Mouse (Mus musculus): ENCODE measurements around the gene Rnf39.
A peak's percentile ranks its signal among the peaks of the same experiment; 100 is the strongest.

The Rnf39 gene

GRCm38 (mm10) chr17:36942791-36943471, at the start of gene Rnf39:
TSS of gene Rnf39 (plus strand) at chr17:36942918.
- peak in 1 of 2 experiments; percentile 17 for DNase-seq

DNA sequence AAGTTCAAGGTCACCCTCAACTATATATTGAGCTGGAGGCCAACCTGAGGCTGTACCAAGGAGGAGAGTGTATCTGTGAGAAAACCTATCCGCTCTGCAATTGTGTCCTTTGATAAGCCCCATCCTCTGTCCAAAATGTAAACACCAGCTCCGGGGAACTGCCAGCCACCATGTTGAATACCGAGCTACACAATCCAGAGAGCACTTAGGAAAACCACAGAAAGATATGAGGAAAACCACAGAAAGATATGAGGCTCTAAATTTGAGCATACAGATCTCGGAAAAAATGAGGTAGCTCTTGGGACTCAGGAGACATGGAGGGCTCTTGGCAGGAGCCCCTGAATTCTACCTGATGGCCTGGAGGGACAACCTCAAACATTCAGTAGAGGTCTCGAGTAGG, 49.3 kb upstream of the Rnf39 start:
- no peak for DNase-seq

DNA sequence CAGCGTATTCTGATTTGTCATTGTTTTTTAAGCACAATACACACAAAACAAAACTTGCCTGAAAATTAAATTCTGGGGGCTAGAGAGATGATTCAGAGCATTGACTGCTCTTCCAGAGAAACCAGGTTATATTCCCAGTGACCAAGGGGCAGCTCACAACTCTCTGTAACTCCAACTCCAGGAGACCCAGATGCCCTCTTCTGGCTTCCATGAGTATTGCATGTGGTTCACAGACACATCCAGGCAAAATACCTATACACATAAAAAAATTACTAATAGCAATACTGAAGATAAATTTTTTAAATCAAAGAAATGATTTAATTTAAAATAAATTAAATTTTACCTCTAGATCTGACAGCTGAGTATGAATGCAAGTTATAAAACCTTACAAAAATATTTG, 46.1 kb upstream of the Rnf39 start:
- no peak for DNase-seq

GRCm38 (mm10) chr17:36897065-36897464, 45.7 kb upstream of the Rnf39 start:
- no peak for DNase-seq

DNA sequence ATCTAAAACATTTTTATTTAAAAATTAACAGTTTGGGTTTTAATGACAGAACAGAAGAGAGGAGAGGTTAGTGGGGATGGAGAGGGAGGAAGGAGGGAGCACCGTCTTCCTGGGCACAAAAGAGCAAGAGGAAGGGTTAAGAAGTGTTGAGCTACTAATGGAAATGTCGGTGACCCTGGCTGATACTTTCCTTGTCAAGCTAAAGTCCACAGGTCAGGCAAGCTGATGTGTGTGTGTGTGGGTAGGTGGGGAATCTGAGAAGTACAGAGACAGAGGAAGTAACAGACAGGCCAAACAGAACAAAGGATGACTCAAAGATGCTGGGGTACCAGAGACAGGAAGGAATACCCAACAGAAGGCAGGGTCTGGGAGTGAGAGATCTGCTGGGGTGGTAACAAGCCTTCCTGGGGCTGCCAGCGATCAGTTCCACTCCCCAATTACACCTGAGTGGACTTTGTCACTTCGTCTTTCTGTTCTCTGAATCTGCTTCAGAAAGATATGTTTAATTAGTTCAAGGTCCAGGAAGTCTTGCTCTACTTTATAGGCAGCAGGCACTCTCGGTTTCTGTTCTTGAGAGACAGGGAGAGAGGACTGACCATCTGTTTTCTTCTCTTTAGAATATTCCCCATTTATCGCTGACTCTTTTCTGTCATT, 45.0 kb upstream of the Rnf39 start, which contains the start of gene Trim31:
Gene Trim31 (plus strand): TSS at position 567 of the 654 bp plus-strand sequence.
- no peak for DNase-seq

GRCm38 (mm10) chr17:36899376-36899775, 43.3 kb upstream of the Rnf39 start:
- no peak for DNase-seq

- DNase-seq = no peak
These were observed 42.7 kb upstream of the Rnf39 start for GRCm38 (mm10) chr17:36900001-36900400.

DNA sequence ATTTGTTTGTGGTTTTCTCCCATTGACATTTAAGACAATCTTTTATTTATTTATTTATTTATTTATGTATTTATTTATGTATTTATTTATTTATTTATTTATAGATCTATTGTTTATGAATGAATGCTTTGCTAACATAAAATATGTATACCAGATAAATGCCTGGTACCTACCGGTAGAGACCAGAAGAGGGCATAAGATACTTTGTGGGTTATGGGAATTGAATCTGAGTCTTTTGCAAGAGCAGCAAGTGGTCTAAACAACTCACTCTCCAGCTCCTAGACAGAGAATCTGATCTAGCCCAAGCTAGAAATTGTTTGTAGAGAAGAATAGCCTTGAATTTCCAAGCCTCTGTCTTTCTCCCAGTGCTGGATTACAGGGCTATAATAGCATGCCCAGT, 42.0 kb upstream of the Rnf39 start:
- DNase-seq = no peak

GRCm38 (mm10) chr17:36903651-36904050, 39.1 kb upstream of the Rnf39 start:
- no peak for DNase-seq

- no peak for DNase-seq
These were observed 34.5 kb upstream of the Rnf39 start for GRCm38 (mm10) chr17:36908235-36908634.

- DNase-seq = no peak
These were observed 32.9 kb upstream of the Rnf39 start for GRCm38 (mm10) chr17:36909802-36910201.

GRCm38 (mm10) chr17:36912031-36912430, 30.7 kb upstream of the Rnf39 start:
- no peak for DNase-seq

- DNase-seq = peak; percentile 81 to 85
These were observed 28.6 kb upstream of the Rnf39 start for GRCm38 (mm10) chr17:36914108-36914507.

- DNase-seq = peak; percentile 72 to 75
These were observed 27.6 kb upstream of the Rnf39 start for GRCm38 (mm10) chr17:36915076-36915475.

DNA sequence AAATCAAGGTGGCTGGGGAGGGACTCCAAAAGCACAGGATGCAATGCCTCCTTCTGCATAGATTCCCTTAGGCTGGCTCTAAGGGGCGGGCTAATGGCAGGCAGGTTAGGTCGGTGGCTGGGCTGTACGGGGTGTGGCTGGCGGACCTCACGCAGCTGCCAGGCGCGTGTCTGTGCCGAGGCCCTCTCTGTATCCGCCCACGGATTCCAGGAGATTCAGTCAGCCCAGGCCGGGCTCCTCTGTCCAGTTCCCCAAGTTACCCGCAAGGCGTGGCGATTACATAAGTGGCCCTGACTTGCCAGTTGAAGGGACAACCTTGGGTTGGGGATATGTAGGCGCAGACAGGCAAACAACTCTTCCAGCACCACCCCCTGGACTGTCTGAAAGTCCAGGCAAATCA, 22.5 kb upstream of the Rnf39 start:
- DNase-seq = no peak

DNA sequence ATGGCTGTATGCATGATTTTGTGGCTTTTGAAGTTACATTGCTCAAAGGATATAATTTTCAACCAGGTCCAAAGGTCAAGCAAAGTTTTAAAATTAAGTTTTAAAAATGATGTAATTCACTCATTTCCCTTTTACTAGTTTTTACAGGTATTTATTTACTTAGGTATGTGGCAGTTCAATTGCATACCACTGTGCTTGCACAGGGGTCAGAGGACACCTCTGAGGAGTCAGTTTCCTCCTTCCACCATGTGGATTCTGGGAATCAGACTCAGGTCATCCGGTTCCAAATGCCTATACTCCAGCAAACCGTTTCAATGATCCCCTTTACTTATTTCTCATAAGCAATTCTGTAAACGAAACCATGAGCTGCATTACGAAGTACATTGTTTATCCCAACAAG, 20.0 kb upstream of the Rnf39 start:
- DNase-seq = no peak

- no peak for DNase-seq
These were observed 19.2 kb upstream of the Rnf39 start for GRCm38 (mm10) chr17:36923491-36923890.

GRCm38 (mm10) chr17:36927496-36928120, 15.1 kb upstream of the Rnf39 start:
- no peak for DNase-seq

GRCm38 (mm10) chr17:36929236-36929932, 13.3 kb upstream of the Rnf39 start:
- no peak for DNase-seq

DNA sequence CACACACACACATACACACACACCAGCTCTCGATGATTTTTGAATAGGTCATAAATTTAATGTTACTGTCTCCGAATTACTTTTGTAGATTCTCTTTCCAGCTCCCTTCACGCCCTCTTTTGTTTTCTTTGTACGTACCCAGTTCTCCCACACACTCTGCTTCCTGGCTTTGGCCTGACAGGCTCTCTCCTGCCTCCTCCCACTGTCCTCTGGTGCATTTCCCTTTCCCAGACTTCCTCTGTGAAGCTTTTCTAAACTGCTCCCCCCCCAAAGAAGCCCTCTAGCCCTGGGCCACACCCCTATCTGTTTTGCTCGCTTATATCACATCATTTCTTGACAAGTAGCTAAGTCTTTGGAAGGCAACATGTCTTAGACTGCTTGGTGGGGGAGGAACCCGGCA, 12.5 kb upstream of the Rnf39 start:
- no peak for DNase-seq

GRCm38 (mm10) chr17:36931130-36931529, 11.6 kb upstream of the Rnf39 start:
- no peak for DNase-seq

- DNase-seq = no peak
These were observed 10.9 kb upstream of the Rnf39 start for GRCm38 (mm10) chr17:36931806-36932205.

- DNase-seq = no peak
These were observed 4.7 kb upstream of the Rnf39 start for GRCm38 (mm10) chr17:36938056-36938455.

GRCm38 (mm10) chr17:36942391-36942790, 327 bp upstream of the Rnf39 start:
- DNase-seq = peak; percentile 23 to 34
